Mouse (Mus musculus): ENCODE measurements at regions not wholly inside any gene's neighbourhood (a gene's known extent, or its start where the extent isn't known, plus 50 kb on each side); places are given as distances from the start of the nearest gene placed in this dataset.

- no peaks in the 10 kb centered on the region for H3K27me3 ChIP-seq (ENCODE audit: insufficient read depth, low read length)
- no peaks in the 10 kb centered on the region for H3K36me3 ChIP-seq (ENCODE audit: insufficient read depth, low read length)
- H3K4me1 ChIP-seq (replicated peaks; ENCODE audit: low read depth, low read length) = no peaks in the 10 kb centered on the region
- no peaks in the 10 kb centered on the region for H3K9me3 ChIP-seq (ENCODE audit: low read length)
- H3K4me3 ChIP-seq (replicated peaks; ENCODE audit: low read length) = no peak overlapping the region
- TF ChIP-seq CTCF (conservative IDR thresholded peaks at IDR 0.05; ENCODE audit: low read length) = no peak
- no peak for TF ChIP-seq NANOG (IDR thresholded peaks at IDR 0.05; ENCODE audit: borderline replicate concordance, low read length)
- no peak for TF ChIP-seq POU5F1 (IDR thresholded peaks at IDR 0.05; ENCODE audit: borderline replicate concordance, low read length)
These were observed 299.9 kb downstream of the Ptpru start for GRCm38 (mm10) chr4:131538237-131538636.

- no peaks in the 10 kb centered on the region for H3K4me1 ChIP-seq (replicated peaks; ENCODE audit: low read depth, low read length)
- no peaks in the 10 kb centered on the region for H3K36me3 ChIP-seq (ENCODE audit: insufficient read depth, low read length)
- H3K4me3 ChIP-seq (replicated peaks; ENCODE audit: low read length) = no peak overlapping the region
- no peak for TF ChIP-seq NANOG (IDR thresholded peaks at IDR 0.05; ENCODE audit: borderline replicate concordance, low read length)
- TF ChIP-seq CTCF (conservative IDR thresholded peaks at IDR 0.05; ENCODE audit: low read length) = no peak
- no peak for TF ChIP-seq POU5F1 (IDR thresholded peaks at IDR 0.05; ENCODE audit: borderline replicate concordance, low read length)
- H3K9me3 ChIP-seq (ENCODE audit: low read length) = no peaks in the 10 kb centered on the region
- H3K27me3 ChIP-seq (ENCODE audit: insufficient read depth, low read length) = no peaks in the 10 kb centered on the region
These were observed 291.5 kb downstream of the Ptpru start for GRCm38 (mm10) chr4:131546422-131547200.

GRCm38 (mm10) chr4:131549581-131549980, 288.5 kb downstream of the Ptpru start:
- no peak for TF ChIP-seq POU5F1 (IDR thresholded peaks at IDR 0.05; ENCODE audit: borderline replicate concordance, low read length)
- TF ChIP-seq NANOG (IDR thresholded peaks at IDR 0.05; ENCODE audit: borderline replicate concordance, low read length) = no peak
- TF ChIP-seq CTCF (conservative IDR thresholded peaks at IDR 0.05; ENCODE audit: low read length) = no peak
- no peaks in the 10 kb centered on the region for H3K36me3 ChIP-seq (ENCODE audit: insufficient read depth, low read length)
- no peak overlapping the region for H3K4me3 ChIP-seq (replicated peaks; ENCODE audit: low read length)
- H3K9me3 ChIP-seq (ENCODE audit: low read length) = peaks cover 5% of the 10 kb centered on the region; the same call in 1 of the 2 replicates
- no peaks in the 10 kb centered on the region for H3K27me3 ChIP-seq (ENCODE audit: insufficient read depth, low read length)
- no peaks in the 10 kb centered on the region for H3K4me1 ChIP-seq (replicated peaks; ENCODE audit: low read depth, low read length)

GRCm38 (mm10) chr4:131558513-131558912, 279.6 kb downstream of the Ptpru start:
- TF ChIP-seq CTCF (conservative IDR thresholded peaks at IDR 0.05; ENCODE audit: low read length) (no peak), NANOG (IDR thresholded peaks at IDR 0.05; ENCODE audit: borderline replicate concordance, low read length) (no peak), POU5F1 (IDR thresholded peaks at IDR 0.05; ENCODE audit: borderline replicate concordance, low read length) (no peak)
- Histone ChIP-seq H3K4me1 (replicated peaks; ENCODE audit: low read depth, low read length) (no peaks in the 10 kb centered on the region), H3K9me3 (ENCODE audit: low read length) (peaks cover 4% of the 10 kb centered on the region; the same call in 1 of the 2 replicates), H3K4me3 (replicated peaks; ENCODE audit: low read length) (no peak overlapping the region), H3K27me3 (ENCODE audit: insufficient read depth, low read length) (no peaks in the 10 kb centered on the region), H3K36me3 (ENCODE audit: insufficient read depth, low read length) (no peaks in the 10 kb centered on the region)

- TF ChIP-seq CTCF (conservative IDR thresholded peaks at IDR 0.05; ENCODE audit: low read length) = no peak
- TF ChIP-seq NANOG (IDR thresholded peaks at IDR 0.05; ENCODE audit: borderline replicate concordance, low read length) = no peak
- TF ChIP-seq POU5F1 (IDR thresholded peaks at IDR 0.05; ENCODE audit: borderline replicate concordance, low read length) = no peak
- peaks cover 4% of the 10 kb centered on the region; the same call in 1 of the 2 replicates for H3K9me3 ChIP-seq (ENCODE audit: low read length)
These were observed 274.2 kb downstream of the Ptpru start for GRCm38 (mm10) chr4:131563851-131564250.

GRCm38 (mm10) chr4:131565203-131565602, 272.9 kb downstream of the Ptpru start:
- Histone ChIP-seq H3K9me3 (ENCODE audit: low read length) (0 out of 2 replicates have a peak, but pooled peaks cover 6% of the 10 kb centered on the region), H3K36me3 (ENCODE audit: insufficient read depth, low read length) (no peaks in the 10 kb centered on the region)

More at GRCm38 (mm10) chr4:131563851-131564250, 274.2 kb downstream of the Ptpru start:
- Histone ChIP-seq H3K4me1 (replicated peaks; ENCODE audit: low read depth, low read length) (no peaks in the 10 kb centered on the region), H3K4me3 (replicated peaks; ENCODE audit: low read length) (no peak overlapping the region), H3K36me3 (ENCODE audit: insufficient read depth, low read length) (no peaks in the 10 kb centered on the region), H3K27me3 (ENCODE audit: insufficient read depth, low read length) (no peaks in the 10 kb centered on the region)

GRCm38 (mm10) chr4:131567241-131567640, 270.8 kb downstream of the Ptpru start:
- Histone ChIP-seq H3K27me3 (ENCODE audit: insufficient read depth, low read length) (no peaks in the 10 kb centered on the region), H3K36me3 (ENCODE audit: insufficient read depth, low read length) (no peaks in the 10 kb centered on the region), H3K4me1 (replicated peaks; ENCODE audit: low read depth, low read length) (no peaks in the 10 kb centered on the region), H3K4me3 (replicated peaks; ENCODE audit: low read length) (no peak overlapping the region), H3K9me3 (ENCODE audit: low read length) (0 out of 2 replicates have a peak, but pooled peaks cover 6% of the 10 kb centered on the region)
- no peak for TF ChIP-seq CTCF (conservative IDR thresholded peaks at IDR 0.05; ENCODE audit: low read length)

More at GRCm38 (mm10) chr4:131565203-131565602, 272.9 kb downstream of the Ptpru start:
- Histone ChIP-seq H3K4me3 (replicated peaks; ENCODE audit: low read length) (no peak overlapping the region), H3K27me3 (ENCODE audit: insufficient read depth, low read length) (no peaks in the 10 kb centered on the region), H3K4me1 (replicated peaks; ENCODE audit: low read depth, low read length) (no peaks in the 10 kb centered on the region)
- TF ChIP-seq CTCF (conservative IDR thresholded peaks at IDR 0.05; ENCODE audit: low read length) (no peak), NANOG (IDR thresholded peaks at IDR 0.05; ENCODE audit: borderline replicate concordance, low read length) (no peak), POU5F1 (IDR thresholded peaks at IDR 0.05; ENCODE audit: borderline replicate concordance, low read length) (no peak)

- H3K4me1 ChIP-seq (replicated peaks; ENCODE audit: low read depth, low read length) = no peaks in the 10 kb centered on the region
- H3K4me3 ChIP-seq (replicated peaks; ENCODE audit: low read length) = no peak overlapping the region
- H3K27me3 ChIP-seq (ENCODE audit: insufficient read depth, low read length) = no peaks in the 10 kb centered on the region
- 0 out of 2 replicates have a peak, but pooled peaks cover 6% of the 10 kb centered on the region for H3K9me3 ChIP-seq (ENCODE audit: low read length)
- TF ChIP-seq NANOG (IDR thresholded peaks at IDR 0.05; ENCODE audit: borderline replicate concordance, low read length) (no peak), POU5F1 (IDR thresholded peaks at IDR 0.05; ENCODE audit: borderline replicate concordance, low read length) (no peak), CTCF (conservative IDR thresholded peaks at IDR 0.05; ENCODE audit: low read length) (no peak)
- H3K36me3 ChIP-seq (ENCODE audit: insufficient read depth, low read length) = no peaks in the 10 kb centered on the region
These were observed 268.9 kb downstream of the Ptpru start for GRCm38 (mm10) chr4:131569156-131569555.

Data from E14TG2a.4 (cell line).